13 mouse cellular contexts compared by ENCODE assay signal in genomic region chr7:43712917-43713316, GRCm38 (mm10). TPM values are rescaled to one million over a fixed set of nuclear protein-coding genes. Genes with fewer than 3 reads are reported as not detected.
DNase-seq lines count a peak whose midpoint lies in the region; ATAC-seq and TF ChIP-seq lines count a peak whose summit lies in the region.
"Had no signal": no experiment of that assay in that cellular context is flagged by ENCODE, and none has a peak within 500 bp of the region (broad histone marks: within the 10 kb centered on the region; RNA-seq: fewer than 3 reads in every experiment).

No protein-coding gene starts in this region.

- H3K9ac ChIP-seq in liver, postnatal 0 days (replicated peaks) = no peak overlapping the region
- no peak overlapping the region for H3K9ac ChIP-seq in stomach, embryonic 15.5 days

- peaks cover 5% of the 10 kb centered on the region; the same call in 1 of the 2 replicates for H3K27me3 ChIP-seq in heart, embryonic 10.5 days (ENCODE audit: insufficient read depth, poor library complexity, severe bottlenecking)
- 0 out of 2 replicates have a peak, but pooled peaks cover 5% of the 10 kb centered on the region for H3K27me3 ChIP-seq in liver, postnatal 0 days (ENCODE audit: insufficient read depth, low read length)
- H3K27me3 ChIP-seq in stomach, embryonic 15.5 days (replicated peaks) = no peaks in the 10 kb centered on the region

- no peak overlapping the region for H3K27ac ChIP-seq in heart, embryonic 10.5 days
- no peak overlapping the region for H3K27ac ChIP-seq in liver, postnatal 0 days (ENCODE audit: low read depth)
- H3K27ac ChIP-seq in stomach, embryonic 15.5 days = no peak overlapping the region
- H3K27ac ChIP-seq: left cerebral cortex, adult 2 months had no signal

- no peak for TF ChIP-seq EP300 in liver, postnatal 0 days (IDR thresholded peaks at IDR 0.05; ENCODE audit: low read depth)

- peaks cover 13% of the 10 kb centered on the region for H3K4me1 ChIP-seq in heart, embryonic 10.5 days
- peaks cover 5% of the 10 kb centered on the region; the same call in 1 of the 2 replicates for H3K4me1 ChIP-seq in lung, adult 2 months (ENCODE audit: control insufficient read depth, insufficient read depth, low read length)
- no peaks in the 10 kb centered on the region for H3K4me1 ChIP-seq in liver, postnatal 0 days (ENCODE audit: insufficient read depth)
- 0 out of 2 replicates have a peak, but pooled peaks cover 3% of the 10 kb centered on the region for H3K4me1 ChIP-seq in stomach, embryonic 15.5 days

- no peak for TF ChIP-seq CTCF in lung, adult 2 months (IDR thresholded peaks at IDR 0.05; ENCODE audit: insufficient read depth, low read length)
- TF ChIP-seq CTCF in liver, postnatal 0 days (IDR thresholded peaks at IDR 0.05; ENCODE audit: low read depth) = no peak

- no peak for TF ChIP-seq POLR2A in lung, adult 2 months (IDR thresholded peaks at IDR 0.05; ENCODE audit: borderline replicate concordance, extremely low read depth, low read depth, low read length)

- H3K36me3 ChIP-seq in heart, embryonic 10.5 days = no peaks in the 10 kb centered on the region
- no peaks in the 10 kb centered on the region for H3K36me3 ChIP-seq in liver, postnatal 0 days (replicated peaks; ENCODE audit: insufficient read depth, low read length)
- H3K36me3 ChIP-seq in stomach, embryonic 15.5 days = no peaks in the 10 kb centered on the region

- no peak overlapping the region for H3K4me2 ChIP-seq in liver, postnatal 0 days (ENCODE audit: low read depth, low read length)
- H3K4me2 ChIP-seq in stomach, embryonic 15.5 days = peak overlapping the region; percentile 1; the same call in 1 of the 2 replicates

- no peak for DNase-seq in heart, embryonic 10.5 days (ENCODE audit: low spot score)
- no peak for DNase-seq in heart, adult 11 months
- DNase-seq in lung, adult 2 months = peak; percentile 12
- no peak for DNase-seq in lung, postnatal 14 days
- DNase-seq in liver, postnatal 0 days = peak; percentile 19
- no peak for DNase-seq in adrenal gland, postnatal 10 days
- DNase-seq in left cerebral cortex, adult 8-10 months (ENCODE audit: low spot score in 2 of 2) = no peak
- DNase-seq: B cell, adult 2 months; cerebellum, adult 11 months had no signal

- no peak for ATAC-seq in liver, postnatal 0 days
- ATAC-seq in stomach, embryonic 15.5 days (ENCODE audit: insufficient read depth, low FRiP score, low read depth) = no peak
- ATAC-seq: forebrain, embryonic 16.5 days had no signal

- 1% methylated on average over 9 of the region's 9 CpGs for WGBS in heart, embryonic 10.5 days
- 12% methylated on average over 9 of the region's 9 CpGs for WGBS in lung, adult 2 months
- 9% methylated on average over 9 of the region's 9 CpGs for WGBS in liver, postnatal 0 days (ENCODE audit: insufficient replicate concordance)
- 8% methylated on average over 9 of the region's 9 CpGs for WGBS in stomach, embryonic 15.5 days

- peak overlapping the region; percentile 38 for H3K4me3 ChIP-seq in heart, embryonic 10.5 days
- H3K4me3 ChIP-seq in lung, adult 2 months (replicated peaks; ENCODE audit: extremely low read depth, low read depth, low read length) = no peak overlapping the region
- no peak overlapping the region for H3K4me3 ChIP-seq in liver, postnatal 0 days (ENCODE audit: low read depth, low read length)
- no peak overlapping the region for H3K4me3 ChIP-seq in stomach, embryonic 15.5 days (replicated peaks)
- H3K4me3 ChIP-seq: left cerebral cortex, adult 2 months had no signal

- H3K9me3 ChIP-seq in heart, embryonic 10.5 days = no peaks in the 10 kb centered on the region
- H3K9me3 ChIP-seq in liver, postnatal 0 days (ENCODE audit: low read length) = no peaks in the 10 kb centered on the region
- H3K9me3 ChIP-seq in stomach, embryonic 15.5 days = no peaks in the 10 kb centered on the region

RNA-seq across cellular contexts. Expression of gene Klk13, which starts 0.6 kb away (rescaled TPM):
- polyA plus RNA-seq in heart, embryonic 10.5 days (2016; fragmentation: Nextera tagmentation; extraction: Ambion mirVana) = 0.67 and 0.78 TPM in 2 replicates
- polyA plus RNA-seq in lung, adult 2 months (2012; rRNA removed) = 8.4 and 35.6 TPM in 2 replicates
- not detected in 2 replicates for polyA plus RNA-seq in liver, postnatal 0 days (2015; fragmentation: Nextera tagmentation; extraction: Ambion mirVana)
- polyA plus RNA-seq in stomach, embryonic 15.5 days (2015; fragmentation: Nextera tagmentation; extraction: Ambion mirVana) = 2.0 and 5.5 TPM in 2 replicates
- not detected for total RNA-seq in adrenal gland, postnatal 10 days (2021)
- not detected for total RNA-seq in left cerebral cortex, adult 8-10 months (2022)
- total RNA-seq: left cerebral cortex, adult 2 months; monocyte, adult 5-6 weeks had no signal
- polyA plus RNA-seq: forebrain, embryonic 16.5 days had no signal

RNA-seq across cellular contexts. Expression of gene Klk14, which starts 22.7 kb away (rescaled TPM):
- polyA plus RNA-seq in heart, embryonic 10.5 days (2016; fragmentation: Nextera tagmentation; extraction: Ambion mirVana) = not detected in 2 replicates
- polyA plus RNA-seq in lung, adult 2 months (2012; rRNA removed) = 2.2 and 56.2 TPM in 2 replicates
- not detected in 2 replicates for polyA plus RNA-seq in liver, postnatal 0 days (2015; fragmentation: Nextera tagmentation; extraction: Ambion mirVana)
- 0.21 TPM in 1 of 2 replicates, not detected in the other for polyA plus RNA-seq in stomach, embryonic 15.5 days (2015; fragmentation: Nextera tagmentation; extraction: Ambion mirVana)
- total RNA-seq in adrenal gland, postnatal 10 days (2021) = under 1 TPM in 1 of 2 experiments, not detected in 1; 0.24 TPM
- not detected for total RNA-seq in left cerebral cortex, adult 8-10 months (2022)
- total RNA-seq: left cerebral cortex, adult 2 months; monocyte, adult 5-6 weeks had no signal
- polyA plus RNA-seq: forebrain, embryonic 16.5 days had no signal

RNA-seq across cellular contexts. Expression of gene Ctu1, which starts 41.1 kb away (rescaled TPM):
- 9.0 and 12.0 TPM in 2 replicates for polyA plus RNA-seq in heart, embryonic 10.5 days (2016; fragmentation: Nextera tagmentation; extraction: Ambion mirVana)
- 9.8 and 11.5 TPM in 2 replicates for polyA plus RNA-seq in lung, adult 2 months (2012; rRNA removed)
- 3.2 and 4.5 TPM in 2 replicates for polyA plus RNA-seq in liver, postnatal 0 days (2015; fragmentation: Nextera tagmentation; extraction: Ambion mirVana)
- 14.3 and 14.7 TPM in 2 replicates for polyA plus RNA-seq in stomach, embryonic 15.5 days (2015; fragmentation: Nextera tagmentation; extraction: Ambion mirVana)
- total RNA-seq in adrenal gland, postnatal 10 days (2021) = 1 to 10 TPM; 9.7 to 9.8 TPM
- 1 to 10 TPM; 7.9 to 9.9 (median 9.3) TPM for total RNA-seq in left cerebral cortex, adult 8-10 months (2022)

RNA-seq across cellular contexts. Expression of gene Siglece, which starts 53.0 kb away (rescaled TPM):
- polyA plus RNA-seq in heart, embryonic 10.5 days (2016; fragmentation: Nextera tagmentation; extraction: Ambion mirVana) = 0.70 TPM in 1 of 2 replicates, not detected in the other
- polyA plus RNA-seq in lung, adult 2 months (2012; rRNA removed) = 4.8 and 7.0 TPM in 2 replicates
- polyA plus RNA-seq in liver, postnatal 0 days (2015; fragmentation: Nextera tagmentation; extraction: Ambion mirVana) = 5.1 and 5.8 TPM in 2 replicates
- polyA plus RNA-seq in stomach, embryonic 15.5 days (2015; fragmentation: Nextera tagmentation; extraction: Ambion mirVana) = 1.7 and 2.0 TPM in 2 replicates
- total RNA-seq in adrenal gland, postnatal 10 days (2021) = 1 to 10 TPM; 1.1 to 1.6 TPM
- 1 to 10 TPM; 1.1 to 1.3 (median 1.3) TPM for total RNA-seq in left cerebral cortex, adult 8-10 months (2022)

RNA-seq across cellular contexts. Expression of gene Klk12, which starts 55.8 kb away (rescaled TPM):
- polyA plus RNA-seq in heart, embryonic 10.5 days (2016; fragmentation: Nextera tagmentation; extraction: Ambion mirVana) = not detected in 2 replicates
- 5.8 TPM in 1 of 2 replicates, not detected in the other for polyA plus RNA-seq in lung, adult 2 months (2012; rRNA removed)
- polyA plus RNA-seq in liver, postnatal 0 days (2015; fragmentation: Nextera tagmentation; extraction: Ambion mirVana) = not detected in 2 replicates
- 0.57 and 2.4 TPM in 2 replicates for polyA plus RNA-seq in stomach, embryonic 15.5 days (2015; fragmentation: Nextera tagmentation; extraction: Ambion mirVana)
- total RNA-seq in adrenal gland, postnatal 10 days (2021) = not detected
- not detected for total RNA-seq in left cerebral cortex, adult 8-10 months (2022)
- total RNA-seq: left cerebral cortex, adult 2 months; monocyte, adult 5-6 weeks had no signal
- polyA plus RNA-seq: forebrain, embryonic 16.5 days had no signal

Comparison
In these comparisons a context has a peak if more than half of its experiments do, and no peak if none do; other contexts are left out.
1. DNase-seq: peak in lung, adult 2 months (single experiment) and liver, postnatal 0 days (single experiment); none in heart, embryonic 10.5 days (single experiment), heart, adult 11 months (single experiment), lung, postnatal 14 days (single experiment), adrenal gland, postnatal 10 days (single experiment) and left cerebral cortex, adult 8-10 months (0 of 2).